Mouse (Mus musculus) spleen, adult 2 months (tissue): ENCODE results near the gene Tagap1. TPM values are rescaled to one million over a fixed set of nuclear protein-coding genes. Genes with fewer than 3 reads are reported as not detected.
"Not testable (repeated sequence)": the region's sequence is repeated elsewhere in the genome, so short reads cannot be mapped to it uniquely, and the experiment has no call there.

ENCODE experiments used
- DNase-seq, 2 experiments: peaks; one replicate each; pipeline versions ENCODE4 v3.0.0 to v3.0.0-alpha.2; 2012 to 2021; ENCODE audit warnings: low spot score in 2 of 2, low read depth in 1 of 2
- H3K27ac ChIP-seq: fragments of 200-500 bp; 2 replicates; pipeline ENCODE4 v1.5.1; 2012; ENCODE audit warnings: low read length, inconsistent platforms; ENCODE audit not compliant: insufficient read depth
- H3K27me3 ChIP-seq: fragments of 200-500 bp; 2 replicates; pipeline ENCODE4 v1.6.1; 2012; ENCODE audit warnings: mild to moderate bottlenecking, moderate library complexity, low read length, inconsistent platforms; ENCODE audit not compliant: control insufficient read depth, insufficient read depth
- H3K36me3 ChIP-seq: fragments of 200-500 bp; 2 replicates; pipeline ENCODE4 v1.6.1; 2012; ENCODE audit warnings: mild to moderate bottlenecking, low read length, inconsistent platforms; ENCODE audit not compliant: control insufficient read depth, insufficient read depth
- H3K4me1 ChIP-seq: fragments of 200-500 bp; 2 replicates; pipeline ENCODE4 v1.6.1; 2011; ENCODE audit warnings: inconsistent platforms; ENCODE audit not compliant: control insufficient read depth, insufficient read depth, insufficient read length
- H3K4me3 ChIP-seq: fragments of 200-500 bp; 2 replicates; pipeline ENCODE4 v1.5.1; 2011; ENCODE audit warnings: mild to moderate bottlenecking, inconsistent platforms; ENCODE audit not compliant: insufficient read depth, insufficient read length; ENCODE audit errors: extremely low read depth
- WGBS: fragments of 180-500 bp; shearing (Covaris S2); methylation state at CpG from one replicate; pipeline ENCODE4 v1.1.7; 2018; 5-methylcytosine and 5-hydroxymethylcytosine counted together
- polyA plus RNA-seq: library from polyadenylated mRNA; depleted of rRNA; stranded (reverse); fragments of >200 nt; gene quantifications from 2 replicates; pipeline ENCODE4 v1.2.3, GENCODE M21; 2012; rRNA removed

Gene Tagap1
- polyA plus RNA-seq: 10.6 and 11.4 TPM in 2 replicates

- H3K27me3 ChIP-seq, H3K36me3 ChIP-seq, H3K4me1 ChIP-seq: not testable (repeated sequence)
- Histone ChIP-seq H3K4me3 (peak within 1 kb of the TSS; percentile 55), H3K27ac (peak within 1 kb of the TSS; percentile 41)
- peak in 1 of 2 experiments; percentile 17 for DNase-seq
- 0% methylated on average over 10 of the region's 51 CpGs for WGBS
Measured at GRCm38 (mm10) chr17:6960776-6961175, at the start of gene Tagap1. TSS of gene Tagap1 (minus strand) at chr17:6961156.

- H3K27ac ChIP-seq, DNase-seq: not testable (repeated sequence)
- WGBS: 11% methylated on average over 5 of the region's 9 CpGs
Measured at GRCm38 (mm10) chr17:7009901-7010300, 48.9 kb upstream of the Tagap1 start.

GRCm38 (mm10) chr17:7009440-7009839 lies 48.5 kb upstream of the Tagap1 start:
- H3K4me1 ChIP-seq, H3K27me3 ChIP-seq, H3K4me3 ChIP-seq, H3K27ac ChIP-seq, H3K36me3 ChIP-seq, DNase-seq: not testable (repeated sequence)
- no CpG with 5 or more reads among the region's 7 CpGs for WGBS

More at GRCm38 (mm10) chr17:7009901-7010300, 48.9 kb upstream of the Tagap1 start:
- H3K36me3 ChIP-seq, H3K4me1 ChIP-seq, H3K4me3 ChIP-seq, H3K27me3 ChIP-seq: not testable (repeated sequence)

GRCm38 (mm10) chr17:7008885-7009284 lies 47.9 kb upstream of the Tagap1 start:
- H3K27me3 ChIP-seq, H3K27ac ChIP-seq, DNase-seq, H3K4me1 ChIP-seq, H3K36me3 ChIP-seq, H3K4me3 ChIP-seq: not testable (repeated sequence)

- H3K27me3 ChIP-seq, H3K27ac ChIP-seq, DNase-seq, H3K4me3 ChIP-seq, H3K36me3 ChIP-seq, H3K4me1 ChIP-seq: not testable (repeated sequence)
- WGBS: 78% methylated on average over 3 of the region's 4 CpGs
Measured at GRCm38 (mm10) chr17:7005646-7006045, 44.7 kb upstream of the Tagap1 start.

- H3K27ac ChIP-seq, H3K36me3 ChIP-seq, DNase-seq, H3K4me1 ChIP-seq, H3K4me3 ChIP-seq, H3K27me3 ChIP-seq: not testable (repeated sequence)
- no CpG with 5 or more reads among the region's 3 CpGs for WGBS
Measured at GRCm38 (mm10) chr17:7003392-7003791, 42.4 kb upstream of the Tagap1 start.

GRCm38 (mm10) chr17:7001790-7002585 lies 41.0 kb upstream of the Tagap1 start:
- not testable (repeated sequence) for H3K27me3 ChIP-seq, H3K27ac ChIP-seq, DNase-seq, H3K4me1 ChIP-seq, H3K4me3 ChIP-seq, H3K36me3 ChIP-seq
- WGBS: 91% methylated on average over 9 of the region's 12 CpGs

GRCm38 (mm10) chr17:6997778-6998490 lies 37.0 kb upstream of the Tagap1 start:
- not testable (repeated sequence) for H3K4me1 ChIP-seq, H3K36me3 ChIP-seq, DNase-seq, H3K27ac ChIP-seq, H3K27me3 ChIP-seq, H3K4me3 ChIP-seq
- 80% methylated on average over 1 of the region's 7 CpGs for WGBS

- H3K27me3 ChIP-seq, H3K4me3 ChIP-seq, H3K36me3 ChIP-seq, H3K4me1 ChIP-seq, H3K27ac ChIP-seq, DNase-seq: not testable (repeated sequence)
- WGBS: 88% methylated on average over 8 of the region's 8 CpGs
Measured at GRCm38 (mm10) chr17:6996826-6997225, 35.9 kb upstream of the Tagap1 start.

- not testable (repeated sequence) for H3K27me3 ChIP-seq, H3K27ac ChIP-seq, H3K4me1 ChIP-seq, H3K4me3 ChIP-seq, DNase-seq, H3K36me3 ChIP-seq
- WGBS: no CpG with 5 or more reads among the region's 6 CpGs
Measured at GRCm38 (mm10) chr17:6995504-6995903, 34.5 kb upstream of the Tagap1 start.

- WGBS: 90% methylated on average over 1 of the region's 1 CpGs
Measured at GRCm38 (mm10) chr17:6986118-6986517, 25.2 kb upstream of the Tagap1 start.

More at GRCm38 (mm10) chr17:6986118-6986517, 25.2 kb upstream of the Tagap1 start:
- not testable (repeated sequence) for DNase-seq, H3K27me3 ChIP-seq, H3K4me1 ChIP-seq, H3K27ac ChIP-seq, H3K36me3 ChIP-seq, H3K4me3 ChIP-seq
